Mouse (Mus musculus) thymus, adult 2 months (tissue): ENCODE results near the gene Macrod1.

Experiments
- CTCF ChIP-seq: fragments of 200-500 bp; IDR thresholded peaks from 2 replicates; pipeline ENCODE4 v1.5.1; 2012; ENCODE audit warnings: mild to moderate bottlenecking, control low read depth, low read length, moderate library complexity, borderline replicate concordance; ENCODE audit not compliant: control insufficient read depth, poor library complexity, insufficient read depth; ENCODE audit errors: extremely low read depth
- POLR2A ChIP-seq: fragments of 200-500 bp; IDR thresholded peaks from 2 replicates; pipeline ENCODE4 v1.6.1; 2012; ENCODE audit warnings: mild to moderate bottlenecking, low read length, control low read depth, moderate library complexity; ENCODE audit not compliant: control insufficient read depth, poor library complexity, insufficient read depth; ENCODE audit errors: extremely low read depth

DNA sequence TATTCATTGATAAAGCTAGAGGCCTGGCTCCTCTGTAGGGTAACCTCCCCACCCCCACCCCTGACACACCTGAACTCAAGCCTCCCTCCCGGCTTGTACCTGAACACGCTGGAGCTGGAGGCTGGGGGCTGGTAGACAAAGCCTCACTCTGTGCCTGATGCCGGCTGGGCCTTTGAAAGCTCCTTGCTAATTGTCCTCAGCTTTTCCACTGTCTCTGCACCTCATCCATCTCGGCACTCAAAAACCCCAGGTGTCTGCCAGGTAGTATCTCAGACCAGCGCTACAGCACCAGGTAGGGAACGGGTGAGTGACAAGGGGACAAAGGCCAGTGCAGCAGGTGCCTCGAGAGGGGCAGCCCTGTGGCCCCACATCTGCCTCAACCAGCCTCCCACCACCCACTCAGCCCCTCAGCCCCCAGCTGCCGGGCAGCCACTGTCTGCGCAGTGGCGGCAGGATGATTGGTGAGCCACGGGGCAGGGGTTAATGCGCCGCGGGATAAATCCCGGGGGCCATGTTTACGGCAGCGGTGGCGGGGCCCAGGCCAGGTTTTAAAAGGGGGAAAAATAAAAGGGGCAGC is 129.2 kb downstream of the Macrod1 start:
- TF ChIP-seq CTCF: no peak
- no peak for TF ChIP-seq POLR2A
